Mouse (Mus musculus): ENCODE results near the gene Sdr39u1. TPM values are rescaled to one million over a fixed set of nuclear protein-coding genes. Genes with fewer than 3 reads are reported as not detected.

Sdr39u1 gene
- polyA plus RNA-seq (2017; shearing (Covaris generic)) = 10 to 100 TPM; 66.2 to 86.2 TPM

DNA sequence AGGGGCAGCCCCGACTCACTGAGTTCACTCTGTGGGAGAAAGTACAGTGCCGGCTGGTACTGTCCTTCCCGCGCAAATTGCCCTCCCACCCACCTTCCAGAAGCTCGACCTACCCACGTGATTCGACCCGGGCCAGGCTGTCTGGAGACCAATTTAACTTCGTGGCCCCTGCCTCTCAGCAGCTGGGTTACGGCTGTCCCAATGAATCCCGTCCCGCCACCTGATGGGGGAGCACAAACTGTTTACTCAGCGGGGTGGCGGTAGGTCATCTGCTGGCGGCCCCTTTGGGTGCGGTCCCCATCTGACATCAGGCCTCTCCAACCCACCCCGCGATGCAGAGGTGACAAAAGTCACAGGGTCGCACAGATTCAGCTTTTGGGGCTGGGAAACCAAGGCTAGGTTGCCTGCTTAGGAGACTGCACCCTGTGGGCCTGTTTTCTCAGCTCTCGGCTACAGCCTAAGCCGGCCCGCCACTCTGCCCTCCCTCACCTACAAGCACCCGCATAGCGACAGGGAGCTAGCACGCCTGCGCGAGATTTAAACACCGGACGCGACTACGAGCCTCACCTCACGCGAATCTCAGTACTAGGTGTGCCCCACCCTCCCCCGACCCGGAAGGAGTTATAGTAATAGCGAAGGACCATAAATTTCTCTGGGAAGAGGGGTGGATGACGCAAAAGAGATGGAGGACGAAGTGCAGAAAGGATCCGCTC lies at the start of gene Sdr39u1:
Gene Sdr39u1, minus strand, starts transcription at position 593 of the 713 bp plus-strand sequence.
- ATAC-seq = peak; percentile 97

GRCm38 (mm10) chr14:55946269-55946969 lies 46.3 kb upstream of the Sdr39u1 start:
- no peak for ATAC-seq

- ATAC-seq = no peak
These were observed 44.5 kb upstream of the Sdr39u1 start, which contains the start of gene Cma1 for GRCm38 (mm10) chr14:55944575-55944974. TSS of gene Cma1 (minus strand) at chr14:55944675.

- no peak for ATAC-seq
These were observed 43.5 kb upstream of the Sdr39u1 start for GRCm38 (mm10) chr14:55943601-55944000.

GRCm38 (mm10) chr14:55940070-55940800 lies 40.1 kb upstream of the Sdr39u1 start:
- ATAC-seq = no peak

GRCm38 (mm10) chr14:55933586-55933985 lies 33.5 kb upstream of the Sdr39u1 start:
- no peak for ATAC-seq

DNA sequence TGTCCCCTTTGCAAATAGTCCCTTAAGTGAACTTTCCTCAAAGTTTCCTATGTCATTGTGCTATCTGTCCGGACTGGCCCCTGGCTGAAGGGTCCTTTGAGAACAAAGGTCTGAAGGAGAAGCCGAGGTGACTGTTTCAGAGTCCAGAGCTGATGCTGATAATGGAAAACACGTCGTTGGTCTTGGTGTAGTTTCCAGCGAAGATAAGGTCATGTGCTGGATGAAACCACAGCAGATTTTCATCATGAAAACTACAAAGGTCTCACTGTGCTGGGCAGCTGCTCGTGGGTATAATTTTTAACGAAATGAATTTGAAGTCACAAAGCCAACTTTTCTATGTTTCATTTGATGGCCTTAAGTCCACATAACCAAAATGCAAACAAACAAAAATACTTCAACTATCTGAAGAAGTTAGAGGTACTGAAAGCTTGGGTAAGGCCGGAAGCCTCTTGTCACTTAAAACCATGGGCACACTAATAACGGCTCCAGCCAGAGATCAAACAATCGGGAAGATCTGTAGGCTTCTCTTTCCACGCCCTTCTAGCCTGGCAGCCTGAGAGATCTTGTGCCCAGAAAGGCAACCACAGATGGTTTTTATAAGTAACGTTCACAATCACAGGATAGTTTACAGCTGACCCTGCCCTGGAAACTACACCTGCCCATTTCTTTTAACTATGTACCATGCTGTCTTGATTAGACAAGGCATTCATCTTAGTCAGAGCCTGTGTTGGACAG lies 29.3 kb upstream of the Sdr39u1 start:
- no peak for ATAC-seq

- ATAC-seq = no peak
These were observed 26.8 kb upstream of the Sdr39u1 start for GRCm38 (mm10) chr14:55926847-55927246.

DNA sequence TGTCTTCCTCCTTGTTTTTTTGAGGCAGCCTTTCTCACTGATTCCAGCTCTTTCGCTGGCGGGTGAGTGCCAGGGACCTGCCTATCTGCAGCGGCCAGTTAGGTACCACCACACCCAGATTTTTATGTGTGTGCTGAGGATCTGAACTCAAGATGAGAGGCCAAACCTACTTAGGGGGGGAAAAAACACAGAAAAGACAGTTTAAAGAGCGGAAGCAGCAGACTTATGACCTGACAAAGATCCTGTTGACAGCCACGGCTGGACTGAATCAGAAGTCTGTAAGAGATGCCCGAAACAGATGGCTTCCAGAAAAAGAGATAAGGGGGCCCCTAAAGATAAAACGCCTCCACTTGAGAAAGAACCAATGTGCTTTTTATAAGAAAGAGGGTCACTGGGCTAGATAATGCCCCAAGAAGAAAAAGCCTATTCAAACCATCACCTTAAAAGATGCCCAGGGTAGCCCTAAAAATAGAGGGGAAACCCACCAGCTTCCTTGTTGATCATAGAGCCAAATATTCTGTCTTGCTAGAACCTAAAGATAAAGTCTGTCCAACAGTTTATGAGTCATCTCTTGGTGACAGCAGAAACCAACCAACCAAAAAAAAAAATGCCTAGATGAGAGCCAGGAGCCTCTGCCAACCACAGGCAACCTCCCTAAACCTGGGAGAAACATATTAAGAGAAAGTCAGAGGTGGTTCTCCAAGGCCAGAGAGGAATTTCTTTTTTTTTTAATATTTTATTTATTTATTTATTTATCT lies 22.6 kb upstream of the Sdr39u1 start:
- ATAC-seq = no peak

DNA sequence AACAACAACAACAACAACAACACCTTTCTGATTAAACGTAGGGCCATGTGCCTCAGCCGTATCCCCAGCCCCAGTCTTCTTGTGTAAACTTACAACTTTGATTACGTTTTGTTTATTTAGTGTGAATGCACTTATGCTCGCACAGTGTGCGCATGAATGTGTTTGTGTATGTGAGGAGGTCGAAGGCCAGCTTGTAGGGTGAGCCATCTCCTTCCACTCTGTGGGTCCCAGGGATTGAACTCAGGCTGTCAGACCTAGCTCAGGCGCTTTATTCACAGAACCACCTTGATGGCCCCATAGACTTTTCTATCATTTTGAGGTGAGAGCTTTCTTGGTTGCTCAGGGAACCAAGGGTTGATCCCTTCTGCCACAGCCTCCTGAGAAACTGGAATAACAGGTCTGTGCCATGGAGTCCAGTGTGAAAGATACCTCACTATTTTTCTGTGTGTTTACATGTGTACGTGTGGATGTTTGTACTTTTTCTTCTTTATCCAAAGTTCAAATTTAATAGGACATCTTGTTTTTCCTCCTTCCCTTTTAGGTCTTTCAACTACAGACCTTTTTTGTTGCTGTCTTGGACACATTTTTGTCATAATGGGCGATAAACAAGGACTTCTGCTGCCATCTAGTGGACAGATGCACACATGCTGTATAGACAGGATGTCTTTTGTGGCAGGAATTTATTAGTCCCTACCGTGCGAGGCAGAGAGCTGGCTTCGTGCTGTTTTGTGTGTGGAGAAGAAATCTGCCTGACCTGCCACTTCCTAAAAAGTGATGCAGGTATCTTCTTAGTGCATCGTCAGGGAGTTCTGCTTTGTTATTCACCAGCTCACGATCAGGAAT lies 18.4 kb upstream of the Sdr39u1 start:
- peak; percentile 82 for ATAC-seq

DNA sequence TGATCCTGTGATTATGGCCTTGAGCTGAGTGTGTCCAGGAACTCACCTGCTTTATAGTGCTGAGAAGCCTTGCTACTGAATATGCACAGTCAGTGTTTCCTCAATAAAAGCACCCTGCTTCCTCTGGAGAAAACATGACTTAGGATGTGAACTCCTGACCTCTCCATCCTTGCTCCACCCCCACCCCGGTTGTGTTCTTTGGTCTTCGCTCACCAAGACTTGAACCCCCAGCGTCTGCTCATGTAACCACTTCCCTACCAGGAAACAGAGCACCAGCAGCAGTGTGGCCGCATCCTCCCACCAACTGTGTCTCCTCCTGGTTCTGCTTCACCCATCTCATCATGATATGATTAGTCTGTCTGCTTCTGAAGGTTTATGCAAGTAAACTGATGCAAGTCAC lies 13.3 kb upstream of the Sdr39u1 start:
- peak; percentile 89 for ATAC-seq

- ATAC-seq = no peak
These were observed 5.4 kb upstream of the Sdr39u1 start for GRCm38 (mm10) chr14:55905518-55905917.

DNA sequence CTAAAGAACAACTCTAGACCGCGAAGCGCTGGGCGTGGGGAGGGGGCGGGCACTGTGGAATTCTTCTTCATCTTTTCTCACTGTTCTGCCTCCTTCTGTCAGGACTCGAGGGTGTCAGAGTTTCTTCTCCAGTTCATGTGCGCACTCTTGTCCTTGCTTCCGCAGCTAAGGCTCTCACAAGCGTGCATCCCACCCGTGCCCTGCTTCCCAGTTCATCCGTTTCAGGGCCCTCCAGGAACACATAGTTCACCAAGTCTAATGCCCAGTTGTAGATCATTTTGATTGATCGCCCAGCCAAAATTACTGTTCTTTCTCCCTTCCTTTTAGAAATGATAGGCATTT lies 292 bp upstream of the Sdr39u1 start:
- ATAC-seq = no peak

- no peak for ATAC-seq
These were observed 1.1 kb downstream of the Sdr39u1 start for GRCm38 (mm10) chr14:55898947-55899346.

- no peak for ATAC-seq
These were observed 2.4 kb downstream of the Sdr39u1 start for GRCm38 (mm10) chr14:55897671-55898070.

DNA sequence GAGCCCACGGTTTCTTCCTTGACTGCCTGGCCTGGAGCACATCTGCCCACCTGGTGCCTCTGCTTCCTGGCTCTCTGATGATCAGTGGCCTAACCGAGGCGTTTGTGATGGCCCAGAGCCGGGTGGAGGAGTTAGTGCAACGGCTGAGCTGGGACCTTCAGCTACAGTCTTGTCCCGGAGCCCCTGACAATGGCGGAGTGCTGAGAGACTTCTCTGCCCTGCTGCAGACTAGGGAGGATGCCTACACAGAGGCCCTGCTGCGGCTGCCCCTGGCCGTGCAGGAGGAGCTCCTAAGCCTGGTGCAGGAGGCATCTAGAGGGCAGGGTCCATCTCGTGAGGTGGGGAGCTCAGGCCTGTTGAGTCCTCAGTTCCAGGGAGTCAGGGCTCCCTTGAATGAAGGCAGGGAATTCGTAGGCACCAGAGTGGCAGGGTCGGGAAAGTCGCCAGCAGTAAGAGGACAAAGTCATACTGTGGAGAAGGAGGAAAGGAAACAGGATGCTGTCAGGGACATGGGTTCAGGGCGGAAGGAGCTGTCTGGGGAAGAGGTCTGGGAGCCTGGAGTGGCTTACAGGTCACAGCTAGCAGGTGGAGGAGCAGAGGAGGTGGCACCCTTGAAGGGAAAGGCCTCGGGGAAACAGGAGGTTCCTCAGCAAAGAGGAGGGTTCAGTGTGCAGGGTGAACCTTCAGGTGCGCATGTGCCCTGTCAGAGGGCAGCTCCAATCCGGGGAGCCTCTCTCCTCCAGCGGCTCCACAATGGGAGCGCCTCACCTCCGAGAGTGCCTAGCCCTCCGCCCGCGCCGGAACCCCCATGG lies 13.3 kb downstream of the Sdr39u1 start:
- ATAC-seq = no peak

GRCm38 (mm10) chr14:55885791-55886271 lies 14.3 kb downstream of the Sdr39u1 start:
- peak; percentile 49 for ATAC-seq

DNA sequence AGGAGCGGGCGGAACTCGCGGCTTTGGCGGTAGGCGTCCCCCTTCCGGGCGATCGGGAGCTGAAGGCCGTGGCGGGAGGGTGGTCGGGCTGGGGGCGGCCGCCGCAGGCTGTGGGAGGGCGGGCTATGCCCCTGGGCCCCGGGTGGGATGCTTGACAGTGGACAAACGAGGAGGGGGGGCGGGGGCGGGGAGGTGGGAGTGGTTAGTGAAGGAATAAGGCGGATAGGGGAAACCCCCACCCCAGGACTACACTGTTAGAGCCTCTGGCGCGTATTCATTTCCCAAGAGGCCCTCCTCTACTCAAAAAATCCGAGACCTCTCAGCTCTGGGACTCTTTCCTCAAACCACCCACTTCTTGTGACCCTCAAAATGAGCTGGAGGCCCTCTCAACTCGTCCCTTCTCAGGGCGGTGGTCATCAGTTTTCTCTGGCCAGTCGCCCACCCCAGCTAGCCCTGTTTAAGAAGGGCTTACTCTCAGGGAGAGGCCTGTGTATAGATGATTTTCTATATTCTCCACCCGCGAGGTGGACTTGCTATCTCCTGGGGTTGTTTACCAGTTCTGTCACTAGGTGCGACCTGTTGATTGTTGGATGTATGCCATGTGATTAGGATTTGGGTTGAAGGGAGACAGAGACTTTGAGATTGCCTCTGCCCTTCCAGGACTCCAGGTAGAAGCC lies 14.8 kb downstream of the Sdr39u1 start:
- ATAC-seq = no peak

GRCm38 (mm10) chr14:55884713-55885113 lies 15.4 kb downstream of the Sdr39u1 start, which contains the start of gene Khnyn:
TSS of gene Khnyn (plus strand) at chr14:55884947.
- ATAC-seq = peak; percentile 57

All from activated CD4-positive, CD25-positive, alpha-beta regulatory T cell, adult 4 months (primary cell).